Mouse (Mus musculus) cortical plate, adult 2 months (tissue): ENCODE results near the gene Doc2g.

Experiments
- CTCF ChIP-seq: fragments of 200-500 bp; IDR thresholded peaks from 2 replicates; pipeline ENCODE4 v1.5.1; 2011; ENCODE audit warnings: mild to moderate bottlenecking, control low read depth, low read length; ENCODE audit not compliant: insufficient read depth; ENCODE audit errors: extremely low read depth
- POLR2A ChIP-seq: fragments of 200-500 bp; IDR thresholded peaks from 2 replicates; pipeline ENCODE4 v1.6.1; 2011; ENCODE audit warnings: mild to moderate bottlenecking, low read length, control low read depth; ENCODE audit not compliant: insufficient read depth; ENCODE audit errors: extremely low read depth

DNA sequence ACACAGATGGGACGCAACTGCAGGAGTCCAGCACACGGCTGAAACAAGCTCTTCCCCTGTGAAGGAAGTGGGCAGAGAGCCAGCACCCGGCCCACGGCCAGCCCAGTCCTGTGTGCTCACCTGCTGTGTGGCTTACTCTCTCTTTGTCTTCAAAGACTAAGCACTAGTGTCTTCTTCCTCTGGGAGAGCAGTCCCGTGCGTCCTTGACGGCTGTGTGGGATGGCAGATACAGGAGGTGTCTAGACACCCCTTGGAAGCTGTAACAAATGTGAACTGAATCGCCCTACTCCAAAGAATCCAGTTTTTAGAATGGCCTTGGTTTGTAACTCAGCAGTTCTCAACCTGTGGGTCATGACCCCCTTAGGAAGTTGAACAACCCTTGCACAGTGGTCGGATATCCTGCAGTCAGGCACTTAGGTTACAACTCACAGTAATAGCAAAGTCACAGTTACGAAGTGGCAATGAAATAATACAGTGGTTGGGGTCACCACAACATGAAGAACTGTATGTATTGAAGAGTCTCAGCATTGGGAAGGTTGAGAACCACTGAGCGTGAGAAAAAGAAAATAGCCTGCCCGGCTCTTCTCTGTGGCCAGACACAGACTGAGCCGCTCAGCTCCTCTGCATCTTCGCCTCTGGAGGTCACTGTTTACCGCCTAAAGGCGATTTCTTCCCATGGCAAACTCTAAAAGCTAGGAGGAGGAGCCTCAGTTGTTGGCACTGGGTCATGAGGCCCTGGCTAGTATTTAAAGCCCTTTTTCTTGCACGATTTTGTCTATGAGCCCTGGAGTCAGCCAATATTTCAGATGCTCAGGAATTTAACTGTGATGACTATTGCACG, 15.8 kb downstream of the Doc2g start:
- TF ChIP-seq POLR2A (no peak), CTCF (peak; percentile 83)
